Mouse (Mus musculus) heart, embryonic 11.5 days (tissue): ENCODE measurements at regions not wholly inside any gene's neighbourhood (a gene's known extent, or its start where the extent isn't known, plus 50 kb on each side); places are given as distances from the start of the nearest gene placed in this dataset.
A peak's percentile ranks its signal among the peaks of the same experiment; 100 is the strongest.

Experiments used
- ATAC-seq: fragments of 200-750 bp; cut with Nextera tagmentation; replicated peaks from 2 replicates; pipeline ENCODE4 v1.8.0; 2017; ENCODE audit warnings: moderate library complexity; ENCODE audit not compliant: insufficient number of reproducible peaks, low FRiP score, low TSS enrichment
- H3K27ac ChIP-seq: fragments of 300-500 bp; sonication (generic); 2 replicates; pipeline ENCODE4 v1.5.1; 2014; ENCODE audit warnings: mild to moderate bottlenecking, low read depth, low read length
- H3K27me3 ChIP-seq: fragments of 300-500 bp; sonication (generic); 2 replicates; pipeline ENCODE4 v1.6.1; 2014; ENCODE audit warnings: mild to moderate bottlenecking, low read length, mixed read lengths; ENCODE audit not compliant: control insufficient read depth, insufficient read depth
- H3K36me3 ChIP-seq: fragments of 300-500 bp; sonication (generic); 2 replicates; pipeline ENCODE4 v1.6.1; 2014; ENCODE audit warnings: mild to moderate bottlenecking, low read length, moderate library complexity, mixed read lengths; ENCODE audit not compliant: control insufficient read depth, insufficient read depth
- H3K4me1 ChIP-seq: fragments of 300-500 bp; sonication (generic); 2 replicates; pipeline ENCODE4 v1.6.1; 2014; ENCODE audit warnings: low read length; ENCODE audit not compliant: control insufficient read depth, insufficient read depth
- H3K4me2 ChIP-seq: fragments of 300-500 bp; sonication (generic); 2 replicates; pipeline ENCODE4 v1.6.1; 2014; ENCODE audit warnings: mild to moderate bottlenecking, moderate library complexity
- H3K4me3 ChIP-seq: fragments of 300-500 bp; sonication (generic); 2 replicates; pipeline ENCODE4 v1.5.1; 2014; ENCODE audit warnings: low read depth, low read length
- H3K9ac ChIP-seq: fragments of 300-500 bp; sonication (generic); 2 replicates; pipeline ENCODE4 v1.6.1; 2014; ENCODE audit warnings: mild to moderate bottlenecking, low read depth, low read length, moderate library complexity
- H3K9me3 ChIP-seq: fragments of 300-500 bp; sonication (generic); replicated peaks from 2 replicates; pipeline ENCODE4 v1.6.1; 2016; ENCODE audit warnings: low read length; ENCODE audit not compliant: control insufficient read depth
- WGBS: fragments of 180-500 bp; shearing (Covaris S2); extraction: QIAGEN DNeasy Blood & Tissue Kit; methylation state at CpG from one replicate; pipeline ENCODE4 v1.1.7; 2014; ENCODE audit not compliant: insufficient replicate concordance; 5-methylcytosine and 5-hydroxymethylcytosine counted together

GRCm38 (mm10) chr3:78932975-78933374 is 353.3 kb downstream of the Rapgef2 start:
- WGBS: 74% methylated on average over 3 of the region's 3 CpGs
- Histone ChIP-seq H3K4me1 (no peaks in the 10 kb centered on the region), H3K9ac (no peak overlapping the region), H3K9me3 (no peaks in the 10 kb centered on the region), H3K36me3 (no peaks in the 10 kb centered on the region), H3K4me3 (no peak overlapping the region), H3K27me3 (no peaks in the 10 kb centered on the region), H3K27ac (no peak overlapping the region), H3K4me2 (no peak overlapping the region)
- no peak for ATAC-seq

- Histone ChIP-seq H3K36me3 (no peaks in the 10 kb centered on the region), H3K4me1 (no peaks in the 10 kb centered on the region), H3K4me3 (no peak overlapping the region), H3K27me3 (no peaks in the 10 kb centered on the region), H3K9me3 (no peaks in the 10 kb centered on the region), H3K4me2 (no peak overlapping the region), H3K9ac (no peak overlapping the region), H3K27ac (no peak overlapping the region)
- WGBS: 57% methylated on average over 6 of the region's 6 CpGs
- ATAC-seq: no peak
Measured at GRCm38 (mm10) chr3:78919850-78920249, 366.5 kb downstream of the Rapgef2 start.

- Histone ChIP-seq H3K4me2 (peak overlapping the region; percentile 62), H3K9me3 (no peaks in the 10 kb centered on the region), H3K9ac (peak overlapping the region; percentile 68), H3K27ac (no peak overlapping the region), H3K36me3 (no peaks in the 10 kb centered on the region), H3K4me1 (no peaks in the 10 kb centered on the region), H3K4me3 (peak overlapping the region; percentile 28), H3K27me3 (no peaks in the 10 kb centered on the region)
- WGBS: 20% methylated on average over 12 of the region's 12 CpGs
- ATAC-seq: no peak
Measured at GRCm38 (mm10) chr3:78919407-78919806, 366.9 kb downstream of the Rapgef2 start.

- no peak for ATAC-seq
- Histone ChIP-seq H3K9me3 (no peaks in the 10 kb centered on the region), H3K4me1 (no peaks in the 10 kb centered on the region), H3K27ac (no peak overlapping the region), H3K4me2 (no peak overlapping the region), H3K4me3 (no peak overlapping the region), H3K27me3 (no peaks in the 10 kb centered on the region), H3K9ac (no peak overlapping the region), H3K36me3 (no peaks in the 10 kb centered on the region)
- 67% methylated on average over 1 of the region's 1 CpGs for WGBS
Measured at GRCm38 (mm10) chr3:78908196-78908844, 378.0 kb downstream of the Rapgef2 start.

- Histone ChIP-seq H3K9me3 (no peaks in the 10 kb centered on the region), H3K4me1 (no peaks in the 10 kb centered on the region), H3K4me2 (no peak overlapping the region), H3K27me3 (no peaks in the 10 kb centered on the region), H3K27ac (no peak overlapping the region), H3K36me3 (no peaks in the 10 kb centered on the region), H3K4me3 (no peak overlapping the region), H3K9ac (no peak overlapping the region)
- WGBS: 84% methylated on average over 7 of the region's 7 CpGs
- no peak for ATAC-seq
Measured at GRCm38 (mm10) chr3:78907778-78908177, 378.5 kb downstream of the Rapgef2 start.

GRCm38 (mm10) chr3:78901838-78902484 is 384.4 kb downstream of the Rapgef2 start:
- H3K27me3 ChIP-seq: no peaks in the 10 kb centered on the region
- peaks cover 12% of the 10 kb centered on the region for H3K4me1 ChIP-seq
- H3K9ac ChIP-seq: no peak overlapping the region
- 0 out of 2 replicates have a peak overlapping the region, but pooled peaks have one; percentile 10 for H3K27ac ChIP-seq
- H3K36me3 ChIP-seq: no peaks in the 10 kb centered on the region
- H3K4me3 ChIP-seq: no peak overlapping the region
- WGBS: 42% methylated on average over 4 of the region's 4 CpGs
- H3K4me2 ChIP-seq: peak overlapping the region; percentile 55
- no peaks in the 10 kb centered on the region for H3K9me3 ChIP-seq
- peak; percentile 71; the same call in 1 of the 2 replicates for ATAC-seq

- 17% methylated on average over 11 of the region's 11 CpGs for WGBS
- Histone ChIP-seq H3K9me3 (no peaks in the 10 kb centered on the region), H3K27ac (0 out of 2 replicates have a peak overlapping the region, but pooled peaks have one; percentile 10), H3K36me3 (no peaks in the 10 kb centered on the region), H3K9ac (no peak overlapping the region), H3K4me1 (peaks cover 12% of the 10 kb centered on the region), H3K4me2 (peak overlapping the region; percentile 55), H3K4me3 (peak overlapping the region; percentile 21; the same call in 1 of the 2 replicates), H3K27me3 (no peaks in the 10 kb centered on the region)
- no peak for ATAC-seq
Measured at GRCm38 (mm10) chr3:78901016-78901837, 385.1 kb downstream of the Rapgef2 start.

GRCm38 (mm10) chr3:78899446-78900230 is 386.7 kb downstream of the Rapgef2 start:
- no peaks in the 10 kb centered on the region for H3K36me3 ChIP-seq
- H3K27me3 ChIP-seq: no peaks in the 10 kb centered on the region
- ATAC-seq: 0 out of 2 replicates have a peak, but pooled peaks have one; percentile 18
- H3K4me2 ChIP-seq: no peak overlapping the region
- WGBS: 68% methylated on average over 8 of the region's 8 CpGs
- H3K4me1 ChIP-seq: peaks cover 12% of the 10 kb centered on the region
- no peak overlapping the region for H3K27ac ChIP-seq
- no peak overlapping the region for H3K9ac ChIP-seq
- no peaks in the 10 kb centered on the region for H3K9me3 ChIP-seq
- H3K4me3 ChIP-seq: no peak overlapping the region
